Mouse (Mus musculus) Muller cell, postnatal 12 days (primary cell): Measurements from ENCODE around the gene Mtmr4.

Experiments used
- DNase-seq: peaks from one replicate; pipeline ENCODE4 v3.0.0-alpha.2; 2015; ENCODE audit errors: inconsistent ontology term

Mtmr4 gene

DNA sequence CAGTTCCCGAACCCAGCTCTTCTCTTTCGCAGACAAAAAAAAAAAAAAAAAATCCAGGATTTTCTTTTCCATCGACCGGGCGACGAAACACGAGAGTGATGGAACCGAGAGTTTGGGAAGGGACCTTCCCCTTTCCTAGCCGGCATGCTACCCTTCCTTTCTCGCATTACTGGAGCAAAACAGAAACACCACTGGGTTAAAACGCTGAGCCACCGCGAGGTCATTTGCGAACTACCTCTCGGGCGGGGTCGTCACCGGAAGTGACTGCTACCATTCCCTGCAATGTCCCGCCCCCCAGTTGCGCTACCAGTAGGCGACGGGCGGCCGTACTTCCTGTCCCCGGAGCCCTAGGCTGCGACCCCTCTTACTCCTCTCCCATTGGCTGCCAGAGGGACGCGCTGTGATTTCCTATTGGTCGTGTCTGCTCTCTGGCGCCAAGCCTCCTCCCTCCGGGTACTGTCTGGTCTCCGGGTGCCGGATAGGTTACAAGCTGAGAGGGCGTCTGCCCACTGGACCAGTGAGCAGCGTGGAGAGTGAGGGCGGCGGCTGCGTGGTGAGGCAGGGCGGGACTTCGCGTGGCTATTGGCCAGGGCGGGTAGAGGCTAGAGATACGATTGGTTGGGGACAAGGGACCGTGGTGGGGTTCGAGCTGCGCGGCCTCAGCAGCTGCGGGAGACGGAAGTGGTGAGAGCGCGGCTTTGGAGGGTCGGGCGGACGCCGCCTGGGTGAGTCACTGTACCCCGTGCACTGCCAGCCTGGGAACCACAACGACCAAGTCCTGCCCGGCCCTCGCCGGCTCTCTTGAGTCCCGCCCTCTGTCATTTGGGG, at the start of gene Mtmr4:
Gene Mtmr4, plus strand, starts transcription at position 637 of the 828 bp plus-strand sequence.
- DNase-seq = peak; percentile 100

DNA sequence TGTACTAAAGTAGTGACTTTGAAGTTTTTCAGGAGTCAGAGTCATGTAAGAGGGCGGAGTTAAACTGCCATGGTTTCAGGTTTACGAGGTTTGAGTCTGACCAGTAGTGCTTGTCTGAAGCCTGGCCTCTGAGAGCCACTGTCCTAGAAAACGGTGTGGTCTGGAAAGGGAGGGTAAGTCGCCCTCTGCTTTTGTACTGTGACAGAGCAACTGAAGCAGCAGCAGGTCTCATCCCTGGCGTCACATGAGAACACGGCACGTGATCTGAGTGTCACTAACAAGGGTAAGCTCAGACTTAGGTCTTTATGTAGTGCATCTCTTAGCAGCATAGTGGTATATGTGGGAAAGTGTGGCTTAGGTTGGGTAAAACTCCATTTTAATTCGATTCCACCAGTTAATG, 49.7 kb upstream of the Mtmr4 start:
- DNase-seq = no peak

DNA sequence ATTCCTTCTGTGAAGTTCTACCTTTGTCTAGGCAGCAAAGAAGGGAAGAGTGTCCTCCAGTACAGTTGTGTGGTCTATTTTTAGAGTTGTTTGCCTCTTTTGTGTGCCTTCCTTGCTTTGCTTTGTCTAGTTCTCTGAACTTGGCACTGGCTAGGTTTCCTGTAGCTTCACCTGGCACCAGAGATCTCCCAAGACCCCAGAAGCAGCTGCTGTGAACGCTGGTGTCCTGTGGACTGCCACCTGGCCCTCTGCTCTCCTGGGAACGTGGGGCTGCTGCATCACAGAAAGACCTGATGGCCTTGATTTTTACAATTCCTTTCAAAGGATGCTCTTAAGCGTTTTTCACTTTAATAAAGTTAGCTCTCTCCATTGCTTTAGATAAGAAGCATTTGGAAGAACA, 49.1 kb upstream of the Mtmr4 start:
- DNase-seq = no peak

DNA sequence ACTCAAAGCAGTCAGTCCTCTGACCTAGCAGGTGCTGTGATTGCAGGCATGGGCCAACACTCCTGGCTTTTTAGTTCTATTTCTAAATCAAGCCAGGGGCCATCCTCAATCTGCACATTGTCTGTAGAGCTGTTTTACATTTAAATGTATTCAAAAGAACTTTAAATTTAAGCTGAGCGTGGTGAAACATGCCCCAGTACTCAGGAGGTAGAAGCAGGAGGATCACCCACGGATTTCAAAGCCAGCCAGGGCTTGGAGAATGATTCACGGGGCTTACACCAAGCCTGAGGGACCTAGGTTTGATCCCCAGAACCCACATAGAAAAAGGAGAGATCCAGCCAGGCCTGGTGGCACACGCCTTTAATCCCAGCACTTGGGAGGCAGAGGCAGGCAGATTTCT, 38.6 kb upstream of the Mtmr4 start:
- DNase-seq = no peak

DNA sequence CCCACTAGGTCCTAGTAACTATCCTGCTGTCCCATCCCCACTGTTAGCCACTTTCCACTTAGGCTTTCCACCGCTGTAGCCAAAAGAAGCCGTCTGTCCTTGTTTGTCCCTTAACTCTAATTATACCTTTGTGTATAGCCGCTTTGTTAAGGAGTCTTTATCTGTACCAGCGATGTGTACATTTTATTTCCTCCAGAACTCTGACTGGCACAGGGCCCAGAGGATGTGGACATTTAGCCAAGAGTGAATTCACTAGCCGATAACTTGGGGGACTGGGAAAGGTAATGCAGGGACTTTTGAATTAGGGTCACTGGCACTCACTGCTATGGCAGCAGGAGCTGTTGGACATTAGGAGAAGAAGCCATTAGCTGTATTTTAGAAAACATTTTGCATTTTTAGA, 37.6 kb upstream of the Mtmr4 start:
- peak; percentile 10 for DNase-seq

DNA sequence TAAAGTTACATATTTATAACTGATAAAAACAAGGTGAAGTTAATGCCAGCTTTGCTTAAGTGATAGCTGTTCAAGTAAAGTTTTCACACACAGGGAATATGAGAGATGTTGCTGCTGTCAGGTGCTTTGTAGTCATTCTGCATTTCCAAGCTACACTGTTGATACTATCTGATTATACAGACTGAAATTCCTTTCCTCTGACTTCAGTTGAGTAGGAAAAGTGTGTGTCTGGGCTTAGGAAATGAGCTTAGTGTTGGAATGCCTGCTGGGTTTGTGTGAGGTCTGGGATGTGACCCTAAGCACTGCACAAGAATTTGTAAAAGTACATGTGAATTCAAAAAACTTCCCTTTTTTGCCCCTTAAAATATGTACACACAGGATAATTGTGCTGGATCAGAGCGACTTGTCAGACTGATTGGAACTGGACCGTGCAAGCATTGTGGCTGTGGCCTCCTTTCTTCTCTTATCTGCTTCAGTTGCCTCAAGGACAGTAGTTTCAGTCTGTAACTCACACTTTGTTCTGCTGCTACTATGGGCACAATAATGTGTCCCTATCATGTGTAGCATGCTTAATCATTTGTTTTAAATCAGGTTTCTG, 36.8 kb upstream of the Mtmr4 start:
- peak; percentile 95 for DNase-seq

DNA sequence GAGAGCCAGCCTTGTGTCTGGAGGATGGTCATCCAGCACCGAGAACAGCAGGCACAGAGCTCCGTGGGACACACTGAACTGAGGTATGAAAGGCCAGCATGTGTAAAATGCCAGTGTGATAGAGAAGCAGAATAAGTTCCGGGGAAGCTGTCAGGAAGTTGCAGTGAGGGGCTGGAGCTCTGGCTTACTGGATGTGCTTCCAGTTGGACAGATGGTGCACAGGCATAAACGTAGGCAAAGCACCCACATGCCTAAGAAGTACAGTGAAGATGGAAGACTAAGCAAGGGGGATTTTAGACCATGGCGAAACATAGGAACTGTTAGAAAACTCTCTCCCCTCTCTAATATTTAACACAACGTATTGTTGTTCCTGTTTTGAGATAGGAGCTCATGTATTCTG, 30.8 kb upstream of the Mtmr4 start:
- no peak for DNase-seq

DNA sequence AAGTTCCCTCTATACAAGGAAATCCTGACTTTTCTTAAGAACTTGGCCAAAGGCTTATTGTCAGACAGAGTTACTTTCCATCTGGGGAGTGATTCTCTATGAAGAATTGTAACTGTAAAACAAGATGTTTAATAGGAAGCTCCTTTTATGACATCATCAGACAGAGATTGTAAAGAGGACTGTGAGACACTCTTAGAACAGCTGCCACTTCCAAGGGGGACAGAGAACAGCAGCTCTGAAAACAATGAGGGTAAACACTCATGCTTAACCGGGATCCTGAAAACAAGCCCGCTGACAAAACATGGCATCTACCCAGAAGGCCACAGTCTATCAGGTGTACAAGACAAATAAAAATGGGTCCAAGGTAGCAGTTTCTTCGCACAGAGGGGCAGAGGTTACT, 25.5 kb upstream of the Mtmr4 start, which contains the start of gene Gm11492:
Gene Gm11492, plus strand, starts transcription at position 153 of the 400 bp plus-strand sequence.
- DNase-seq = no peak

DNA sequence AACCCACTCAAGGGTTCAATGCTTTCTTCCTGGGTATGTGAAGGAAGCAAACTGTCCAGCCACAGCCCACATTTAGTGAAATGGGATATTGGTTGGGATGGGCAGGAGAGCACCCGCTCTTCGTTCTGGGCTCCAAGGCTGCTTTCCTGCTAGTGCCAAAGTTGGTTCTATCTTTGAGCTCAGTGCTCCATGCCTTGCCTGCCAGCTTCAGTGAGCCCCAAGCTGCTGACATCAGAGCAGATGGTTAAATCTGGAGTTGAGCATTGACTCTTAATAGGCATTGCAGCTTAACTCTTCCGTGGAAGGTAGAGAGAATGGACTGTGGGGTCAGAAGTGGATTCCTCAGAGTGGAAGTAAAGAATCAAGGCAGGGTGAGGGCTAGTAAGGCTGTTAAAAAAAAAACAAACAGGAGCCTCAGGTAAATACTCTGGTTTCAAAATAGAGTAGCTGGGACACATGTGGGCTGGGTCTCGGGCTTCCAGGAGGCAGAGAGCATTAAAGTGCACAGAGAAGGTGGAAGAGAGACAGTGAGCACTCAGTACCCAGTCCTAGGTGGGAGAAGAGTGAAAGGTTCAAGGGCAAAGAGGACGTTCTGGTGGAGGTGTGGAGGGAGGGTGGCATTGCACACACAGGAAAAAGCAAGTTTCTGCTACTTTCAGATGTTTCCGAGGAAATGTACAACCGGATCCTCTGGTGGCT, 23.6 kb upstream of the Mtmr4 start, which contains the start of gene Sept4:
Gene Sept4, plus strand, starts transcription at position 649 of the 699 bp plus-strand sequence.
- DNase-seq = no peak

DNA sequence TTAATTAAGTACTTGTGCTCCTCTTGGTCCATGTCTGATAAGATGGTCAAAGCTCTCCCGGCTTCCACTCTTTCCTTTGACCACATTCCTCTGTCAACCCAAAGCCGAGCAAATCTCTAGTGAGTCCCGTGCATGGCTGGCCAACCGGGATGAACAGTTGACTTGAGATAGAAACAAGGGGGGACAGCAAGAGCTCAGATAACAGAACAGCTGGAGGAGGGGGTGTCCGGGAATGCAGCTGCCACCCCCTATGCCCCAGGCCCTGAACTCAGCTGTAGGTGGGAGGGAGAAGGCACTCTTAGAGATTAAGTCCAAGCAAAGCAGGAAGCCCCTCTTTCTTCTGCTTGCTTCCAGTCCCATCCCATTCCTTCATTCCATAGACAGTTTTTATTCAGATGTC, 21.2 kb upstream of the Mtmr4 start:
- DNase-seq = no peak

DNA sequence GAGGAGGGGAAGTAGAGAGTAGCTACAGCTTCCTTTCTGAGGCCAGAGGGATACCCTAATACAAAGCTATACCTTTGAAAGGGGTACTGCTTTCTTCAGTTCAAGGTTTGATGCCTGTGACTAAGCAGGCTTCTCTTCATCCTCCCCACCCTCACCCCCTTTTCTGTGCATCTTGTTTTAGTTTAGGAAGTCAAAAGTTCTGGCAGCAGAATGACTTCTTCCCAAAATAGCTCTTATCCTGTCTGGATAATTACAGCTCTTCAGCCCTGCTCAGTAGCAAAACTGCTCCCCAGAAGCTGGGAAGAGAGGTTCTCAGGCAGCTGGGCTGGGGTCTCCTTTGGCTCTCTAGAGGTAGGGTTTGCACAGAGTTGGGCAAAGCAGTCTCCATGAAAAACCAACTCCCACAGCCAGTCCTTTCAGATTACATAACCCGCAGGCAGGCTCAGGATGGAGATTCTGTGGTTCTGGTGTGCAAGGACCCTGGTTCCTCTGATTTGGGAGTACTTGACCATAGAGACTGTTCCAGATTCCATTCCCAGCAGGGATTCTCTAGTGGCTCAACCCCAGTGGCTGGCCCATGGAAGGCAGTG, 20.5 kb upstream of the Mtmr4 start:
- DNase-seq = peak; percentile 64

DNA sequence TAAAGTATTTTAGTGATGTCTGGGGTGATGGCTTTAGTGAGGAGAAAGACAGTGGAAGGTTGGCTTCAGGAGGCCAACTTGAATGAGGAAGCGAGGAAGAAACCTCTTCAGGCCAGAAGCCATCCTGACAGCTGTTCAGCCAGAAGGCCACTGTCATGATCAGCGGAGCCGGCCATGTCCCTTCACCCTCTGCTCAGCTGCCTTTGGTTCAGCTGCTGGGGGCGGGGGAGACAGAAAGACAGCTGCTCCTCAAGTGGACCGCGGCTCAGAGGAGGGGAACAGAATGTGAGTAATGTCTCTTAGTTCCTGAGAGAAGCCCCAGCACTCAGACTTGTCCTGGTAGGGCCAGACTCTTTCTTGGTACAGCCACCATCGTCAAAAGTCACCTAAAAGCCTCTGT, 18.2 kb upstream of the Mtmr4 start:
- DNase-seq = no peak

DNA sequence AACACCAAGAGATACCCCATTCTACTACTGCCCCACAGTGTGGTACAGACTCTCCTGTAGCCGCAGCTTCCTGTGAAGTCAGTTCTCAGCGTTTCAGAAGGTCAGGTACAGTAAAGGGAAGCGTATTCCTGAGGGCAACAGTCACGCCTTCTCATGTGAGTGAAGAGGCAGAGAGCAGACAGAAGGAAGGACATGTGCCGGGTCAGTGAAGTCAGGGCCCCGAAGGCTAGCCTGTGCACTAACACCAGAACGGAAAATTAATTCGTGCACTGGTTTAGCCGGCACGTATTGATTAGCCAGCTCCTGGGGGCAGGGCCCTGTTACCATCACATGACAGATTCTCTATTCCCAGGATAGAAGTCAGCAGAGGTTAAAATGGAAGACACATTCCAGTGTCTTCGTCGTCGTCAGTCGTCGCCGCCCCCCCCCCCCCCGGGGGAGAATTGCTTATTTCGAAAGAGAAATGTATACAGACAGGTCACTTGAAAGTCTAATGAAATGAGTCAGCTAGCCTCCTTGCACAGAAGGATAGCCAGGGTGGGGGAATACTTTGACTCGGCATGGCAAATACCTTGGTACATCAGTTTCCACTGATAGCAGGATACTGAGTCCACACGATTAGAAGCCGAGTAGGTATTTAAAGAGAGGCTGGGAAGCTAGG, 17.3 kb upstream of the Mtmr4 start:
- no peak for DNase-seq

DNA sequence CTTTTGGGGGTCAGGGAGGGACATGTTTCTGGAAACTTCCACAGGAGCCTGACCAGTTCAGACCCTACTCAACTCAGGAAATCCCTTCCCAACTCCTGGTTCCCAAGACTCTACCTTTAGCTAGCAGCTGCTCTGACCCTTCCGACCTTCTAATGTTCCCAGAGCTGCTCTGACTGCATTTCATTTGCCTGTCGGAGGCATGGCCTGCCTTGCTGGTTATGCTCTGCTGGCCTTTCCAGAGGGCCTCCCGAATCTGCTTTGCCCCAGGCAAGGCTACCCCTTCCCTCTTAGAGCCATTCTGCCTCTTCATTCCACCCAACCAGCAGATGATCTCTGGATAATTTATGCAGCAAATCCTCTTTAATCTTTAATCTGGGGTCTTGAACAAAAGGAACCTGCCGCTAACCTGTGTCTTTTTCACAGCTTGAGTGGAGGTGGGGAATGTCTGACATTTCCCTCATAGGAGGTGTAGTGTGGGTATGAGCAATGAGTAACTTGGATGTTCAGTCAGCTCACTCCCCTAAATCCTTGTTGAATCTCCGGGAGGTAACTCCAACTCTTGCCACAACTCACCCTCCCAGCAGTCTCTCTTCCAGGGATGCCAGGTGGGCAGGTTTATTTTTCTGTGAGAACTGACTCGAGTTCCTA, 14.2 kb upstream of the Mtmr4 start:
- DNase-seq = no peak

DNA sequence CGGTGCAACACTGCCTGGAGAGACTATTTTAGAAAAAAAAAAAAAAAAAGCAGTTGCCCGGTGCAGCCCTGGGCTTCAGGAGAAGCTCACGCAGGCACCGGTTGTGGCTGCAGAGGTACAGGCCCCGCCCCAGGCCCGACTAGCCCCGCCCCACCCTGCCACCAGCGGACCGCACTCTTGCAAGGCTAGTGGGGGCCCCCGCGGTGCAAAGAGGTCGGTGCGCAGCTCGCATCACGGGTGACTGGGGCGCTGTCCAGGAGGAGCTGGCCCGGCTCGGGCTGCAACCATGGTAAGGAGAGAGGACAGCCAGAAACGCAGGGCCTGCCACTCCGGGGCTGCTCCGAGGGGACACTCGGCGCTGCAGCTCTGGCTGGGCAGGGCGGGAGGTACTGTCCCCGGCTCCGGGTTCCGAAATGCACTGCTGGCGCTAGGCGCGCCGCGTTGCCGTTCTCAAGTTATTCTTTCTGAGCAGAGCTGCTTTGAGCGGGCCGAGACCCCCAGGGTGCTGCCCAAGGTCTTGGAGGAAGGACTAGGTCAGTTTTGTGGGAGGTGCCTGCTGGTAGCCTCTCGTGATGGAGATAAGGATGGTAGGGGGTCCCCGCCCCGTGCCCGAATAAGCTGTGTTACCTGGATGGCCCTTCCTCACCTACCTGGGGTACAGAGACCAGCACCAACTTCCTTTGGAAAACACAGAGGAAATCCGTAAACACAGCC, 13.6 kb upstream of the Mtmr4 start:
- DNase-seq = peak; percentile 81

DNA sequence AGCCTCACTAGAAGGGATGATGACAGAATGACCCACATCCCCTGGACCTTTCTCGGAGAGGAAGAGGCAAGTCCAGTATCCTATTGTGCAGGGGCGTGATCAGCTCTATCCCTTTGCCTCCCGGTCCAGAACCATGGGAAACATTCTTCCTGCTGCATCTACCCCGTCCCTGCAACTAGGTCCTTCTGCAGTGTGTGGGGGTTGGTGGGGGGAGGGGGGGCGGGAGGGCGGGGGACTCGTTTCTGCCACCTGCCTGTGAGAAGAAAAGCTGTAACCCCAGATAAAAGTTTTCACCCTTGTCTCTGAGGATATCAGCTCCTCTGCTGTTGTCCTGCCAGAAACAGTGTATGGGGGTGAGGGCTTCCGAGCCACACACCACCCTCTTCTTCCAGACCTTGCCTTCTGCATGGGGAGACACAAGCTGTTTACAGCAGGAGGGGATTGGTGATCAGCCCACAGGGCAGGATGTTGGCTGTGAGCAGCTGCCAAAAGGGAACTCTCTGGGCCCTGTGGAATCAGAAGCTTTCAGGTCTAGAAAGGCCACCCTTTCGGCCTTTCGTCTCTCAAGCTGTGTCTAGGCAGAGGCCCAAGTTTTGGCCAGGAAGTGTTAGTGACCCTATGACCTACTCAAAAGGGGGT, 12.9 kb upstream of the Mtmr4 start:
- DNase-seq = peak; percentile 55

DNA sequence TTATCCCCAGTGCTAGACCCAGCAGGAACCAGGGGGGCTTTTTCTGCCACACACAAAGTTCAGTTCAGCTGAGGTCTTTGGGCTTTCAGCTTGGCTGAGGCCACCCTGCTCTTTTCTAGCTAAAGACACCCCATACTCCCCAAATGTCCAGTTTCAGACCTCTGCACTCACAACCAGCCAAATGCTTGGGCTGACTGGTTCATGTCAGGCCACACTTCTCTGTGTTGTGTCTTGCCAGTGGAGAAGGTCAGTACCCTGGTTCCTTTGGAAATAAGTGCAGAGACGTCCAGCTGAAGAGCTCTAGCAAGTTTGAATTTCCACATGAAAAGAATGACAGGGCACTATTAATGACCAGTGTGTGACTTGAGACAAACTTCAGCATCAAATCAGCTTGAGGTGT, 12.2 kb upstream of the Mtmr4 start:
- DNase-seq = no peak

DNA sequence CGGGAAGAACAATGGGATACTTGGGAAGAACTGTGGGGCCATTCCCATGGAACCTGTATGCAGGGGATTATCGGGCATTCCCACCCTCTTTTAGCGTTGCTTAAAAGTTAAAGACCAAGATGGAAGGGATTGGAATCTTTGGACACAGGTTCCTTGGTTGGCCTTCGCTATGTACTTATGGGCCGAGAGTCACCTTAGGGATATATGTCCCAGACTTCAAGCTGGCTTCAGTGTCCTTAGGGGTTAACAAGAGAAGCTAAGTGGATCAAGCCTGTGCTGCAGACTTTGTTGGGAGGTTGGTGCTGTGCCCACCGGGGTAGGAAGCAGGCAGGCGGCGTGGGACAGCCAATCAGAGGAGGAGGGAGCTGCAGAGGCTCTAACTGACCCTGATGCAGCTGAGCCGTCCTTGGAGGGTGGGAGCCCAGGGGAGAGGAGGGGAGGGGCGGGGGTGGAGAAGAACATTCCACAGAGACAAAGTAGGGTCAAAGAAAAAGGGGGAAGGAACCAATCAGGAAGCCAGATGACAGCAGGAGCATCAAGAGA, 11.3 kb upstream of the Mtmr4 start:
- no peak for DNase-seq

DNA sequence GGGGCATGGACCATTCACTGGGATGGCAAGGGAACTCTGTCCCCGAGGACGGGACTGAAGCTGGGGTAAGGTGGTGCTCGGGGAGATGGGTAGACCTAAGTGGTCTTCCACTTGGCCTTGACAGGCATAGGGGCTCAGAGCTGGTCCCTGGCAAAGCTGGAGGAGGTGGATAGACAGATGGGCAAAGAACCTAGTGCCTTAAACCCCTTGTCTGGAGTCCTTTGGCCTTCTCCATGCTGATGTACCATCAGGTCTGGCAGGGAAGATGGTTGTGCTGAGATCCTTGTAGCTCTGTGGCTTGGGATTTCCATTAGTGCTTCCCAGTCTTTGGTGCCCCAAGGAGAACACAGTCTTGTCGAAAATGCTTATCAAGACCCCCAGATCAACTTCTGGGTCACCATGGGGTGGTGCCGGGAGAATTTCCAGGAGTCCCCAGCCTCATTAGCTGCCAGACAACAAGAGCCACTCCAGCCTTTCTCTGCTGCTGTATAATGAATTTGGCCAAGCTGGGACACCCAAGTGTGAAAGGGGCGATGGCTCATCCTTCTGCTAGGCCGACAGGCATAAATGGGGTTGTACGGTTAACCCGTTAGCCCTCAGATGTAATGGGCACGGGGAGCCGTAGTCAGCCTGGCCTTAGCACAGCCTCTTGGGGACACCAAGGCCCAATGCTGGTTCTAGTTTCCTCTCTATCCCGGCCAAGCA, 10.6 kb upstream of the Mtmr4 start:
- DNase-seq = no peak
